10 mouse cellular contexts compared by ENCODE assay signal in genomic region chr11:96344061-96344877, GRCm38 (mm10). TPM values are rescaled to one million over a fixed set of nuclear protein-coding genes. Genes with fewer than 3 reads are reported as not detected.
A peak's percentile ranks its signal among the peaks of the same experiment; 100 is the strongest.
DNase-seq lines count a peak whose midpoint lies in the region; ATAC-seq and TF ChIP-seq lines count a peak whose summit lies in the region.
"Had no signal": no experiment of that assay in that cellular context is flagged by ENCODE, and none has a peak within 500 bp of the region (broad histone marks: within the 10 kb centered on the region; RNA-seq: fewer than 3 reads in every experiment).

No protein-coding gene starts in this region.

- no peaks in the 10 kb centered on the region for H3K9me3 ChIP-seq in heart, embryonic 15.5 days (replicated peaks)
- H3K9me3 ChIP-seq in intestine, postnatal 0 days (ENCODE audit: control insufficient read depth), result no peaks in the 10 kb centered on the region
- H3K9me3 ChIP-seq in neural tube, embryonic 11.5 days (ENCODE audit: control insufficient read depth, low read length), result no peaks in the 10 kb centered on the region

- H3K4me1 ChIP-seq in heart, embryonic 15.5 days (replicated peaks), result peaks cover 29% of the 10 kb centered on the region
- peaks cover 25% of the 10 kb centered on the region for H3K4me1 ChIP-seq in brown adipose tissue, adult 24 weeks (ENCODE audit: control insufficient read depth, insufficient read depth, insufficient read length, low read length)
- H3K4me1 ChIP-seq in intestine, postnatal 0 days (replicated peaks; ENCODE audit: control insufficient read depth, insufficient read depth, low read length), result peaks cover 7% of the 10 kb centered on the region; the same call in 1 of the 2 replicates
- peaks cover 77% of the 10 kb centered on the region for H3K4me1 ChIP-seq in neural tube, embryonic 11.5 days (ENCODE audit: control insufficient read depth, insufficient read depth, low read length)

- TF ChIP-seq CTCF in intestine, postnatal 0 days (IDR thresholded peaks at IDR 0.05; ENCODE audit: low read depth), result no peak

- intact Hi-C loops in heart, postnatal 25 days (cut with DNase I), result no loop called here

- 21% methylated on average over 40 of the region's 40 CpGs for WGBS in heart, embryonic 15.5 days
- 43% methylated on average over 36 of the region's 40 CpGs for WGBS in intestine, postnatal 0 days
- 4% methylated on average over 40 of the region's 40 CpGs for WGBS in neural tube, embryonic 11.5 days

- H3K36me3 ChIP-seq in heart, embryonic 15.5 days, result no peaks in the 10 kb centered on the region
- H3K36me3 ChIP-seq in intestine, postnatal 0 days (ENCODE audit: control insufficient read depth, insufficient read depth), result no peaks in the 10 kb centered on the region; the same call in 1 of the 2 replicates
- peaks cover 5% of the 10 kb centered on the region for H3K36me3 ChIP-seq in neural tube, embryonic 11.5 days (ENCODE audit: control insufficient read depth, insufficient read depth, low read length)

- peak overlapping the region; percentile 3; the same call in 1 of the 2 replicates for H3K4me3 ChIP-seq in heart, embryonic 15.5 days
- peak overlapping the region; percentile 15; the same call in 1 of the 2 replicates for H3K4me3 ChIP-seq in brown adipose tissue, adult 24 weeks (ENCODE audit: insufficient read depth, low read depth, low read length)
- H3K4me3 ChIP-seq in intestine, postnatal 0 days (ENCODE audit: low read depth, low read length), result no peak overlapping the region
- peak overlapping the region; percentile 41 for H3K4me3 ChIP-seq in neural tube, embryonic 11.5 days (ENCODE audit: low read depth, low read length)

- H3K27ac ChIP-seq in heart, embryonic 15.5 days, result peak overlapping the region; percentile 37; the same call in 1 of the 2 replicates
- 0 out of 2 replicates have a peak overlapping the region, but pooled peaks have one; percentile 5 for H3K27ac ChIP-seq in brown adipose tissue, adult 24 weeks (replicated peaks; ENCODE audit: low read depth, low read length)
- H3K27ac ChIP-seq in intestine, postnatal 0 days (ENCODE audit: low read depth, low read length), result peak overlapping the region; percentile 80
- H3K27ac ChIP-seq in neural tube, embryonic 11.5 days (ENCODE audit: low read depth, low read length), result peak overlapping the region; percentile 100
- H3K27ac ChIP-seq: liver, embryonic 14.5 days had no signal

- H3K4me2 ChIP-seq in heart, embryonic 15.5 days, result peak overlapping the region; percentile 67; the same call in 1 of the 2 replicates
- peak overlapping the region; percentile 69 for H3K4me2 ChIP-seq in intestine, postnatal 0 days (replicated peaks; ENCODE audit: low read depth)
- peak overlapping the region; percentile 100 for H3K4me2 ChIP-seq in neural tube, embryonic 11.5 days (ENCODE audit: low read depth)

- H3K27me3 ChIP-seq in heart, embryonic 15.5 days, result peaks cover 92% of the 10 kb centered on the region
- H3K27me3 ChIP-seq in intestine, postnatal 0 days (replicated peaks; ENCODE audit: control insufficient read depth, insufficient read depth, low read length), result peaks cover 40% of the 10 kb centered on the region
- no peaks in the 10 kb centered on the region for H3K27me3 ChIP-seq in neural tube, embryonic 11.5 days (ENCODE audit: control insufficient read depth, insufficient read depth, low read length)

- no peak for ATAC-seq in heart, embryonic 15.5 days (replicated peaks; ENCODE audit: insufficient number of reproducible peaks, insufficient read depth, low FRiP score, low read depth)
- ATAC-seq in intestine, postnatal 0 days, result no peak
- ATAC-seq in neural tube, embryonic 11.5 days (ENCODE audit: insufficient read depth, low FRiP score, low TSS enrichment), result no peak

- no peak overlapping the region for H3K9ac ChIP-seq in heart, embryonic 15.5 days
- H3K9ac ChIP-seq in intestine, postnatal 0 days (ENCODE audit: low read depth, low read length), result no peak overlapping the region; the same call in 1 of the 2 replicates
- H3K9ac ChIP-seq in neural tube, embryonic 11.5 days (ENCODE audit: low read length), result peak overlapping the region; percentile 99
- H3K9ac ChIP-seq: liver, embryonic 14.5 days had no signal

- no peak for DNase-seq in heart, postnatal 25 days (ENCODE audit: low spot score)
- DNase-seq in neural tube, embryonic 11.5 days (ENCODE audit: low spot score), result peak; percentile 84
- DNase-seq in natural killer cell, adult 2 months (ENCODE audit: low spot score in 2 of 2), result no peak
- no peak for DNase-seq in gastrocnemius, adult 8-10 months (ENCODE audit: low spot score in 2 of 2)
- DNase-seq in ovary, postnatal 36 days (ENCODE audit: low spot score), result no peak

RNA-seq across cellular contexts. Expression of gene Hoxb2, which starts 6.1 kb away (rescaled TPM):
- polyA plus RNA-seq in heart, embryonic 15.5 days (2015; fragmentation: Nextera tagmentation; extraction: Ambion mirVana), result 3.7 and 6.8 TPM in 2 replicates
- total RNA-seq in heart, postnatal 25 days (2021), result 1 to 10 TPM in 1 of 2 experiments, under 1 TPM in 1; 0.81 to 1.3 TPM
- polyA plus RNA-seq in brown adipose tissue, adult 24 weeks (2012; ENCODE audit: insufficient read depth, insufficient read length, missing spikeins), result 3.2 and 3.7 TPM in 2 replicates
- 8.4 and 9.4 TPM in 2 replicates for polyA plus RNA-seq in intestine, postnatal 0 days (2015; fragmentation: Nextera tagmentation; extraction: Ambion mirVana)
- polyA plus RNA-seq in neural tube, embryonic 11.5 days (2014; fragmentation: Nextera tagmentation; extraction: Ambion mirVana), result 88.2 and 89.0 TPM in 2 replicates
- total RNA-seq in gastrocnemius, adult 8-10 months (2022), result under 1 TPM in 2 of 4 experiments, not detected in 2; 0.22 to 0.24 TPM

RNA-seq across cellular contexts. Expression of gene Hoxb3, which starts 21.1 kb away (rescaled TPM):
- 0.71 and 0.98 TPM in 2 replicates for polyA plus RNA-seq in heart, embryonic 15.5 days (2015; fragmentation: Nextera tagmentation; extraction: Ambion mirVana)
- total RNA-seq in heart, postnatal 25 days (2021), result under 1 TPM; 0.36 to 0.45 TPM
- polyA plus RNA-seq in brown adipose tissue, adult 24 weeks (2012; ENCODE audit: insufficient read depth, insufficient read length, missing spikeins), result 1.7 and 2.0 TPM in 2 replicates
- 1.1 and 1.3 TPM in 2 replicates for polyA plus RNA-seq in intestine, postnatal 0 days (2015; fragmentation: Nextera tagmentation; extraction: Ambion mirVana)
- 10.3 and 14.2 TPM in 2 replicates for polyA plus RNA-seq in neural tube, embryonic 11.5 days (2014; fragmentation: Nextera tagmentation; extraction: Ambion mirVana)
- under 1 TPM; 0.24 to 0.40 (median 0.30) TPM for total RNA-seq in gastrocnemius, adult 8-10 months (2022)

RNA-seq across cellular contexts. Expression of gene Hoxb1, which starts 21.3 kb away (rescaled TPM):
- polyA plus RNA-seq in heart, embryonic 15.5 days (2015; fragmentation: Nextera tagmentation; extraction: Ambion mirVana), result not detected in 2 replicates
- total RNA-seq in heart, postnatal 25 days (2021), result not detected
- polyA plus RNA-seq in brown adipose tissue, adult 24 weeks (2012; ENCODE audit: insufficient read depth, insufficient read length, missing spikeins), result not detected in 2 replicates
- not detected in 2 replicates for polyA plus RNA-seq in intestine, postnatal 0 days (2015; fragmentation: Nextera tagmentation; extraction: Ambion mirVana)
- polyA plus RNA-seq in neural tube, embryonic 11.5 days (2014; fragmentation: Nextera tagmentation; extraction: Ambion mirVana), result 15.7 and 17.2 TPM in 2 replicates
- total RNA-seq in gastrocnemius, adult 8-10 months (2022), result not detected
- total RNA-seq: hematopoietic stem cell, adult 5-6 weeks had no signal

RNA-seq across cellular contexts. Expression of gene Hoxb4, which starts 26.2 kb away (rescaled TPM):
- 0.31 and 0.70 TPM in 2 replicates for polyA plus RNA-seq in heart, embryonic 15.5 days (2015; fragmentation: Nextera tagmentation; extraction: Ambion mirVana)
- total RNA-seq in heart, postnatal 25 days (2021), result under 1 TPM; 0.57 to 0.59 TPM
- 6.0 and 6.4 TPM in 2 replicates for polyA plus RNA-seq in brown adipose tissue, adult 24 weeks (2012; ENCODE audit: insufficient read depth, insufficient read length, missing spikeins)
- 1.1 and 1.5 TPM in 2 replicates for polyA plus RNA-seq in intestine, postnatal 0 days (2015; fragmentation: Nextera tagmentation; extraction: Ambion mirVana)
- polyA plus RNA-seq in neural tube, embryonic 11.5 days (2014; fragmentation: Nextera tagmentation; extraction: Ambion mirVana), result 3.1 and 3.8 TPM in 2 replicates
- total RNA-seq in gastrocnemius, adult 8-10 months (2022), result under 1 TPM; 0.15 to 0.46 (median 0.21) TPM

RNA-seq across cellular contexts. Expression of gene Hoxb5, which starts 41.1 kb away (rescaled TPM):
- 1.4 and 3.3 TPM in 2 replicates for polyA plus RNA-seq in heart, embryonic 15.5 days (2015; fragmentation: Nextera tagmentation; extraction: Ambion mirVana)
- under 1 TPM; 0.10 to 0.14 TPM for total RNA-seq in heart, postnatal 25 days (2021)
- 1.1 and 1.2 TPM in 2 replicates for polyA plus RNA-seq in brown adipose tissue, adult 24 weeks (2012; ENCODE audit: insufficient read depth, insufficient read length, missing spikeins)
- 14.7 and 15.8 TPM in 2 replicates for polyA plus RNA-seq in intestine, postnatal 0 days (2015; fragmentation: Nextera tagmentation; extraction: Ambion mirVana)
- polyA plus RNA-seq in neural tube, embryonic 11.5 days (2014; fragmentation: Nextera tagmentation; extraction: Ambion mirVana), result 49.0 and 49.1 TPM in 2 replicates
- under 1 TPM; 0.29 to 0.49 (median 0.37) TPM for total RNA-seq in gastrocnemius, adult 8-10 months (2022)

Comparison
In these comparisons a context has a peak if more than half of its experiments do, and no peak if none do; other contexts are left out.
1. H3K27ac ChIP-seq: peak in every context shown above with its lines; median percentile 100 in neural tube, embryonic 11.5 days; 80 in intestine, postnatal 0 days; 37 in heart, embryonic 15.5 days; 5 in brown adipose tissue, adult 24 weeks.
2. RNA of gene Hoxb1, which starts 21.3 kb away (polyA plus RNA-seq): 15.7 to 17.2 TPM in neural tube, embryonic 11.5 days; not detected in heart, embryonic 15.5 days, not detected in brown adipose tissue, adult 24 weeks and not detected in intestine, postnatal 0 days; every median in the first group is over 10 times any median in the second.
3. Peak in every context shown above with its lines, with median percentiles within 50 percentile points of each other: H3K4me2 ChIP-seq.